Mouse (Mus musculus) bone marrow macrophage, adult 2 months (primary cell): ENCODE measurements around the gene Adamtsl4.

Experiments used
- CTCF ChIP-seq: IDR thresholded peaks from 2 replicates; pipeline ENCODE4 v1.5.1; 2012; ENCODE audit warnings: low read depth, mild to moderate bottlenecking, low read length, moderate library complexity
- POLR2A ChIP-seq: IDR thresholded peaks from 2 replicates; pipeline ENCODE4 v1.6.1; 2012; ENCODE audit warnings: mild to moderate bottlenecking, low read depth, low read length, borderline replicate concordance

DNA sequence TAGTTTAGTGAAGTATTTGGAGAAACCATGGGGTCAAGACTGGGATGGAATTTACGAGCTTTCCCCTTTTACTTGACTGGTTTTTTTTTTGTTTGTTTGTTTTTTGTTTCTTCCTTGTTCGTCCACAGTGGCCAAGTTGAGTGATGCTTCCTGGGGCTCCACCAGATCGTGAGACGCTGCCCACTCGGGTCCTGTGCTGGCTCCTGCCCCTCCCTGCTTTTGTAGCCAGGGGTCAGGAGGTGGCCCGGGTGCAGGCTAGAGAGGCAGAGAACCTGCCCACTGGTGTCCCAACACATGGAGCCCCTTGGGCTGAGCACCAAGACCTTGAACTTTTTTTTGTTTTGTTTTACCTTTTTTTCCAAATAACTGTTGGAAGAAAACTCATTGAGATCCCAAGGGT is 56.4 kb downstream of the Adamtsl4 start:
- TF ChIP-seq CTCF (no peak), POLR2A (no peak)
